Mouse (Mus musculus) CH12.LX (cell line): ENCODE data around the gene Ank3. TPM values are rescaled to one million over a fixed set of nuclear protein-coding genes. Genes with fewer than 3 reads are reported as not detected.

Experiments
- DNase-seq: peaks from one replicate; pipeline ENCODE4 v3.0.0-alpha.2; 2013; ENCODE audit errors: extremely low read depth
- H3K27ac ChIP-seq: 2 replicates; pipeline ENCODE4 v1.5.1; 2012; ENCODE audit warnings: low read depth, mild to moderate bottlenecking, control low read depth, moderate library complexity; ENCODE audit not compliant: insufficient read depth
- H3K27me3 ChIP-seq: replicated peaks from 2 replicates; pipeline ENCODE3; 2012; ENCODE audit warnings: inconsistent platforms
- H3K36me3 ChIP-seq, 2 experiments: replicated peaks in 1 of 2; 2 replicates each; pipeline versions ENCODE3 to v1.6.1; 2012; ENCODE audit warnings: inconsistent platforms in 1 of 2, low read length in 1 of 2, mild to moderate bottlenecking in 1 of 2, mixed read lengths in 1 of 2, moderate library complexity in 1 of 2; ENCODE audit not compliant: control insufficient read depth in 1 of 2, insufficient read depth in 1 of 2
- H3K4me1 ChIP-seq, 2 experiments: 2 replicates each; pipeline ENCODE4 v1.6.1; 2012; ENCODE audit warnings: inconsistent platforms in 1 of 2, moderate library complexity in 1 of 2; ENCODE audit not compliant: insufficient read depth in 2 of 2, control insufficient read depth in 1 of 2
- H3K4me2 ChIP-seq: 2 replicates; pipeline ENCODE4 v1.6.1; 2012; ENCODE audit warnings: low read depth, mild to moderate bottlenecking, control low read depth; ENCODE audit not compliant: poor library complexity, insufficient read depth, severe bottlenecking
- H3K4me3 ChIP-seq, 3 experiments: fragments of 150-350 bp in 1 of 3; sonication (generic) in 1 of 3; replicated peaks in 1 of 3; 2 replicates each; pipeline versions ENCODE3 to v1.5.1; 2011 to 2012; ENCODE audit warnings: low read depth in 2 of 3, low read length in 2 of 3, mild to moderate bottlenecking in 2 of 3, moderate library complexity in 2 of 3, control low read depth in 1 of 3, improper control_type of control experiment in 1 of 3, inconsistent platforms in 1 of 3, mixed read lengths in 1 of 3; ENCODE audit not compliant: poor library complexity in 1 of 3
- H3K79me2 ChIP-seq: replicated peaks from 2 replicates; pipeline ENCODE4 v1.6.1; 2012; ENCODE audit warnings: mild to moderate bottlenecking, moderate library complexity; ENCODE audit not compliant: control insufficient read depth, poor library complexity, insufficient read depth, severe bottlenecking; ENCODE audit errors: extremely low read depth
- H3K9ac ChIP-seq: 2 replicates; pipeline ENCODE4 v1.6.1; 2012; ENCODE audit warnings: low read depth, mild to moderate bottlenecking, control low read depth, moderate library complexity; ENCODE audit not compliant: insufficient read depth
- H3K9me3 ChIP-seq: replicated peaks from 2 replicates; pipeline ENCODE3; 2012; ENCODE audit warnings: low read length, inconsistent platforms, mixed read lengths
- BHLHE40 ChIP-seq: IDR thresholded peaks from 2 replicates; pipeline ENCODE4 v1.6.1; 2011; ENCODE audit warnings: mild to moderate bottlenecking, low read depth, low read length, improper control_type of control experiment
- CHD2 ChIP-seq: IDR thresholded peaks from 2 replicates; pipeline ENCODE4 v1.6.1; 2011; ENCODE audit warnings: low read length, improper control_type of control experiment
- E2F4 ChIP-seq: IDR thresholded peaks from 2 replicates; pipeline ENCODE4 v1.6.1; 2011; ENCODE audit warnings: low read depth, low read length, improper control_type of control experiment; ENCODE audit not compliant: insufficient replicate concordance
- EP300 ChIP-seq: IDR thresholded peaks from 2 replicates; pipeline ENCODE4 v1.6.1; 2011; ENCODE audit warnings: low read length, improper control_type of control experiment
- JUN ChIP-seq: IDR thresholded peaks from 2 replicates; pipeline ENCODE4 v1.6.1; 2011; ENCODE audit warnings: low read depth, mild to moderate bottlenecking, low read length, improper control_type of control experiment, moderate library complexity; ENCODE audit not compliant: insufficient read depth
- KAT2A ChIP-seq: IDR thresholded peaks from 2 replicates; pipeline ENCODE4 v1.6.1; 2012; ENCODE audit warnings: low read length, improper control_type of control experiment, inconsistent platforms; ENCODE audit not compliant: insufficient replicate concordance
- MAX ChIP-seq: IDR thresholded peaks from 2 replicates; pipeline ENCODE4 v1.6.1; 2011; ENCODE audit warnings: low read length, improper control_type of control experiment
- MAZ ChIP-seq: IDR thresholded peaks from 2 replicates; pipeline ENCODE4 v1.6.1; 2012; ENCODE audit warnings: low read depth, mild to moderate bottlenecking, inconsistent platforms, low read length, improper control_type of control experiment, moderate library complexity
- MEF2A ChIP-seq: IDR thresholded peaks from 2 replicates; pipeline ENCODE4 v1.6.1; 2014; ENCODE audit warnings: low read depth, mild to moderate bottlenecking, inconsistent platforms, low read length, improper control_type of control experiment, borderline replicate concordance
- MXI1 ChIP-seq: IDR thresholded peaks from 2 replicates; pipeline ENCODE4 v1.6.1; 2011; ENCODE audit warnings: mild to moderate bottlenecking, low read depth, low read length, improper control_type of control experiment
- PAX5 ChIP-seq: IDR thresholded peaks from 2 replicates; pipeline ENCODE4 v1.6.1; 2012; ENCODE audit warnings: low read length, inconsistent platforms, mixed read lengths
- RCOR1 ChIP-seq: conservative IDR thresholded peaks from 2 replicates; pipeline ENCODE4 v1.6.1; 2012; ENCODE audit warnings: low read depth, mild to moderate bottlenecking, inconsistent platforms, low read length, improper control_type of control experiment
- ZC3H11A ChIP-seq: IDR thresholded peaks from 2 replicates; pipeline ENCODE4 v1.6.1; 2012; ENCODE audit warnings: low read depth, mild to moderate bottlenecking, inconsistent platforms, low read length, improper control_type of control experiment
- ZMIZ1 ChIP-seq: IDR thresholded peaks from 2 replicates; pipeline ENCODE4 v1.6.1; 2012; ENCODE audit warnings: low read depth, mild to moderate bottlenecking, inconsistent platforms, low read length, improper control_type of control experiment
- dilution Hi-C: fragments of 300-500 bp; cut with MboI; formaldehyde crosslinking; loops from 2 replicates; pipeline ENCODE4 v1.14.3; 2020; ENCODE audit warnings: low sequenced_read_pairs; ENCODE audit not compliant: extremely low pct_unique_long_range_greater_than_20kb, extremely low pct_ligation_motif_present
- in situ Hi-C: fragments of 300-500 bp; cut with MboI; formaldehyde crosslinking; loops from 3 replicates; pipeline ENCODE4 v1.14.3; 2019; ENCODE audit warnings: low sequenced_read_pairs, low pct_ligation_motif_present, low pct_unique_long_range_greater_than_20kb, mixed read lengths
- polyA plus RNA-seq: library from polyadenylated mRNA; unstranded; fragments of >175 nt; gene quantifications from 2 replicates; pipeline ENCODE4 v1.2.1, GENCODE M21; 2012; ENCODE audit warnings: low read depth; ENCODE audit not compliant: insufficient read length
- total RNA-seq, 2 experiments: library from RNA; depleted of rRNA; stranded (reverse); fragments of 300-350 nt in 1 of 2; fragments of >200 nt in 1 of 2; gene quantifications; 2 replicates each; pipeline ENCODE4 v1.2.3; 2012 to 2014

The Ank3 gene
- total and polyA plus RNA-seq, 3 experiments = 4.7 to 8.3 (median 6.2) TPM

DNA sequence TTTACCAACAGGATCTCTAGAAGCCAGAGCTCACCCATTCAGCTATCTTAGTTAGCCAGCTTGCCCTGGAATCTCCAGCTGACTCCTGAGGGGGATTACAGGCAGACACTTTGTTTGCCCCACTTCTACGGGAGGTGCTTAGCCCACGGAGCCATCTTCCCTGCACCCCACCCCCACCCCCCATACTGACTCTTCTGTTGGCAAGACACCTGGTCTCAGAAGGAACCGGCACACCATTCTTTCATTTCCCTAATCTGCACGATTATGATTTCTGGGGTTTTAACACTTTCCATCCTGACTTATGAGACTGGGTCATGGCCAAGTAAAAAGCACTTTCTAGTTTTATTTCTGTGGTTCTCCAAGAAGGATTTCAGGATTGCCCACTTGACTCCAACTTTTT, 268.9 kb downstream of the Ank3 start:
- DNase-seq = peak; percentile 40
- H3K4me3 ChIP-seq = no peak overlapping the region
- H3K4me1 ChIP-seq = peaks cover 2 to 25% of the 10 kb centered on the region in 2 experiments; a peak in 2 of 4 replicates
- H3K4me2 ChIP-seq = no peak overlapping the region
- dilution Hi-C loops = no loop called here
- no peaks in the 10 kb centered on the region for H3K27me3 ChIP-seq
- H3K79me2 ChIP-seq = no peaks in the 10 kb centered on the region
- no peak for TF ChIP-seq MEF2A
- TF ChIP-seq ZMIZ1 = no peak
- peak; percentile 51; the same call in 1 of the 2 replicates for TF ChIP-seq CHD2
- peak; percentile 43; the same call in 1 of the 2 replicates for TF ChIP-seq EP300
- no peak overlapping the region for H3K27ac ChIP-seq
- H3K9me3 ChIP-seq = no peaks in the 10 kb centered on the region
- H3K36me3 ChIP-seq = no peaks in the 10 kb centered on the region
- no peak overlapping the region for H3K9ac ChIP-seq
- in situ Hi-C loops = loop anchor here (10.0 to 25.0 kb wide), 4 partner anchors 117 to 620 kb away; no protein-coding TSS in a partner anchor

DNA sequence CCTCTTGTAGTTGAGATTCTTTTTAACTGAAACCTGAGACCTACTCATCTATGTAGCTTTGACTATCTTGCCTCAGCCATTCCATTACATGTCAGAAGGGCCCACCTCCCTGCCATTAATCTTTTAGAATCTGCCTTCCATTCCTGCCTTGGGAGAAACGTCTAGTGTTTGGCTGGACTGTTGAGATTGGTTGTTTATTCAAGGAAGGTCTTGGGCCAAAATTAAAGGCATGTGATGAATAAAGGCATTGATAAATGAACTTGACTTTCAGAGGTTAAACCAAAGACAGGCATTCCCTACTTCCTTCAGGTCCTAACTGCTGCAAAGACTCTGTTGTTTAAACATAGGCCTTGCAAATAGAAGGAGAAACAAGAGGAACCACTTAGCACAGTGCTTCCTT, 271.9 kb downstream of the Ank3 start:
- Histone ChIP-seq H3K4me2 (no peak overlapping the region), H3K36me3 (peaks cover 0 to 3% of the 10 kb centered on the region in 2 experiments), H3K9ac (no peak overlapping the region), H3K4me3 (no peak overlapping the region), H3K4me1 (peaks cover 2 to 27% of the 10 kb centered on the region in 2 experiments; a peak in 2 of 4 replicates), H3K27ac (no peak overlapping the region), H3K27me3 (no peaks in the 10 kb centered on the region), H3K9me3 (peaks cover 3% of the 10 kb centered on the region)
- dilution Hi-C loops = no loop called here
- DNase-seq = no peak
- in situ Hi-C loops = loop anchor here (25.0 kb wide), 1 partner anchor 617 kb away; no protein-coding TSS in a partner anchor
- TF ChIP-seq RCOR1 (no peak), KAT2A (no peak), BHLHE40 (no peak), E2F4 (no peak), ZC3H11A (no peak), MAZ (no peak), JUN (no peak), MAX (no peak), PAX5 (no peak), MXI1 (no peak)
- TF ChIP-seq, all 38 proteins: peak for 0
- H3K79me2 ChIP-seq = no peaks in the 10 kb centered on the region
